Mouse (Mus musculus): ENCODE data around the gene Mob3b. TPM values are rescaled to one million over a fixed set of nuclear protein-coding genes. Genes with fewer than 3 reads are reported as not detected.

The Mob3b gene
- total RNA-seq, 2 experiments from 2014 or later = 2.8 to 4.0 TPM

- intact Hi-C loops (cut with DNase I) = no loop called here
- Histone ChIP-seq H3K27ac (no peak overlapping the region), H3K4me3 (no peak overlapping the region)
- no peak for DNase-seq (ENCODE audit: extremely low spot score in 1 of 2, low spot score in 2 of 2)
- no peak for TF ChIP-seq CTCF (IDR thresholded peaks at IDR 0.05)
These were observed 11.6 kb downstream of the Mob3b start for GRCm38 (mm10) chr4:35145726-35146125.

- no peak for TF ChIP-seq CTCF (IDR thresholded peaks at IDR 0.05)
- intact Hi-C loops (cut with DNase I) = no loop called here
- Histone ChIP-seq H3K4me3 (no peak overlapping the region), H3K27ac (no peak overlapping the region)
- DNase-seq (ENCODE audit: extremely low spot score in 1 of 2, low spot score in 2 of 2) = no peak
These were observed 13.7 kb downstream of the Mob3b start for GRCm38 (mm10) chr4:35143472-35144102.

GRCm38 (mm10) chr4:35140317-35140716 lies 17.0 kb downstream of the Mob3b start:
- H3K4me3 ChIP-seq = no peak overlapping the region
- no peak for DNase-seq (ENCODE audit: extremely low spot score in 1 of 2, low spot score in 2 of 2)
- TF ChIP-seq CTCF (IDR thresholded peaks at IDR 0.05) = no peak
- intact Hi-C loops (cut with DNase I) = no loop called here
- no peak overlapping the region for H3K27ac ChIP-seq

GRCm38 (mm10) chr4:35138077-35138476 lies 19.2 kb downstream of the Mob3b start:
- intact Hi-C loops (cut with DNase I) = no loop called here
- no peak for DNase-seq (ENCODE audit: extremely low spot score in 1 of 2, low spot score in 2 of 2)
- no peak for TF ChIP-seq CTCF (IDR thresholded peaks at IDR 0.05)

GRCm38 (mm10) chr4:35136996-35137395 lies 20.3 kb downstream of the Mob3b start:
- TF ChIP-seq CTCF (IDR thresholded peaks at IDR 0.05) = no peak
- Histone ChIP-seq H3K4me3 (no peak overlapping the region), H3K27ac (no peak overlapping the region)
- DNase-seq (ENCODE audit: extremely low spot score in 1 of 2, low spot score in 2 of 2) = no peak
- intact Hi-C loops (cut with DNase I) = no loop called here

More at GRCm38 (mm10) chr4:35138077-35138476, 19.2 kb downstream of the Mob3b start:
- H3K4me3 ChIP-seq = no peak overlapping the region
- H3K27ac ChIP-seq = no peak overlapping the region

- H3K27ac ChIP-seq = no peak overlapping the region
- intact Hi-C loops (cut with DNase I) = no loop called here
- no peak for TF ChIP-seq CTCF (IDR thresholded peaks at IDR 0.05)
- no peak for DNase-seq (ENCODE audit: extremely low spot score in 1 of 2, low spot score in 2 of 2)
- no peak overlapping the region for H3K4me3 ChIP-seq
These were observed 21.5 kb downstream of the Mob3b start for GRCm38 (mm10) chr4:35135806-35136205.

GRCm38 (mm10) chr4:35134846-35135611 lies 22.3 kb downstream of the Mob3b start:
- Histone ChIP-seq H3K4me3 (no peak overlapping the region), H3K27ac (no peak overlapping the region)
- DNase-seq (ENCODE audit: extremely low spot score in 1 of 2, low spot score in 2 of 2) = no peak
- TF ChIP-seq CTCF (IDR thresholded peaks at IDR 0.05) = no peak
- intact Hi-C loops (cut with DNase I) = no loop called here

- no peak overlapping the region for H3K27ac ChIP-seq
- DNase-seq (ENCODE audit: extremely low spot score in 1 of 2, low spot score in 2 of 2) = no peak
- H3K4me3 ChIP-seq = no peak overlapping the region
- intact Hi-C loops (cut with DNase I) = no loop called here
- no peak for TF ChIP-seq CTCF (IDR thresholded peaks at IDR 0.05)
These were observed 23.9 kb downstream of the Mob3b start for GRCm38 (mm10) chr4:35133411-35133810.

GRCm38 (mm10) chr4:35131592-35131991 lies 25.7 kb downstream of the Mob3b start:
- intact Hi-C loops (cut with DNase I) = no loop called here
- Histone ChIP-seq H3K4me3 (no peak overlapping the region), H3K27ac (no peak overlapping the region)
- DNase-seq (ENCODE audit: extremely low spot score in 1 of 2, low spot score in 2 of 2) = no peak
- no peak for TF ChIP-seq CTCF (IDR thresholded peaks at IDR 0.05)

GRCm38 (mm10) chr4:35130411-35130948 lies 26.8 kb downstream of the Mob3b start:
- Histone ChIP-seq H3K27ac (no peak overlapping the region), H3K4me3 (no peak overlapping the region)
- TF ChIP-seq CTCF (IDR thresholded peaks at IDR 0.05) = no peak
- DNase-seq (ENCODE audit: extremely low spot score in 1 of 2, low spot score in 2 of 2) = no peak
- intact Hi-C loops (cut with DNase I) = no loop called here

- intact Hi-C loops (cut with DNase I) = no loop called here
- Histone ChIP-seq H3K4me3 (no peak overlapping the region), H3K27ac (no peak overlapping the region)
- no peak for DNase-seq (ENCODE audit: extremely low spot score in 1 of 2, low spot score in 2 of 2)
- no peak for TF ChIP-seq CTCF (IDR thresholded peaks at IDR 0.05)
These were observed 29.5 kb downstream of the Mob3b start for GRCm38 (mm10) chr4:35127759-35128158.

GRCm38 (mm10) chr4:35126776-35127175 lies 30.5 kb downstream of the Mob3b start:
- DNase-seq (ENCODE audit: extremely low spot score in 1 of 2, low spot score in 2 of 2) = no peak
- intact Hi-C loops (cut with DNase I) = no loop called here
- TF ChIP-seq CTCF (IDR thresholded peaks at IDR 0.05) = no peak
- Histone ChIP-seq H3K4me3 (no peak overlapping the region), H3K27ac (no peak overlapping the region)
